Mouse (Mus musculus): ENCODE results near the gene Mup3. TPM values are rescaled to one million over a fixed set of nuclear protein-coding genes. Genes with fewer than 3 reads are reported as not detected.

Mup3 gene
- not detected for total RNA-seq (2023)

DNA sequence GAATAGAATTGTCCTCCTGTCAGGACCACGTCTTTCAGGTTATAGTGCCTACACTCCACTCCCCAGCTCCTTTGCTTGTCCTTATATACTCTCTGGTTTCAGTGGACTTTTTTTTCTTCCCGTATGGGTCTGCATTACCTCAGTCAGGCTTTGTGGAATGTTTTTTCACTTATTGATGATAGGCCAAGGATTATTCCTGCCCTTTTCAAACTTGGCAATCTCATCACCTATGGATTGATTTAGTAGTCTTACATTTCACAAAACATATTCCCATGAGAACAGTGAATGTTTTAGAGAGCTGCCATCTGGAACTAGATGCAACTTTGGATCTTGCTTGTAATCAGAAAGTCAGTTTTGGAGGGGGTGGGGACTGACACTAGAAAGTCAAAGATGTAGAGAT is at the start of gene Mup3:
Mup3 (minus strand) TSS at position 102 of the 400 bp plus-strand sequence.

DNA sequence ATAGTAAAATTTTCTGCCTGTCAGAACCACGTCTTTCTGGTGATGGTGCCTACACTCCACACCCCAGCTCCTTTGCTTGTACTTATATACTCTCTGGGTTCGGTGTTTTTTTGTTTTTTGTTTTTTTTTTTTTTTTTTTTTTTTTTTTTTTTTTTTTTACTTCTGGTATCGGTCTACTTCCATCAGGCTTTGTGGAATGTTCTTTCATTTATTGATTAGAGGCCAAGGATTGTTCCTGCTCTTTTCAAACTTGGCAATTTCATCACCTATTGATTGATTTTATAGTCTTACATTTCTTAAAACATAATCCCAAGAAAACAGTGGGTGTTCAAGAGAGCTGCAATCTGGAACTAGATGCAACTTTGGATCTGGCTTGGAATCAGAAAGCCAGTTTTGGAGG is 33.1 kb downstream of the Mup3 start, which contains the start of gene Mup20:
Mup20 (minus strand) TSS at position 101 of the 400 bp plus-strand sequence.

Other genes with a start within 250 kb of the Mup3 start
- not detected for gene Mup20, start 33.2 kb downstream of the Mup3 start, total RNA-seq (2023)
- not detected for gene Mup21, start 63.5 kb upstream of the Mup3 start, total RNA-seq (2023)
- not detected for gene Zfp37, start 143.7 kb upstream of the Mup3 start, total RNA-seq (2023)
- 10 to 100 TPM; 51.4 to 57.8 TPM for gene Slc31a2, start 175.2 kb upstream of the Mup3 start, total RNA-seq (2023)

Measured in neutrophil, adult 59 days (primary cell).